Mouse (Mus musculus) CD4-positive, CD25-positive, alpha-beta regulatory T cell (primary cell): Measurements from ENCODE around the gene Agfg2. TPM values are rescaled to one million over a fixed set of nuclear protein-coding genes. Genes with fewer than 3 reads are reported as not detected.

ENCODE experiments used
- polyA plus RNA-seq: library from polyadenylated mRNA; unstranded; fragments of 100-300 nt; shearing (Covaris generic); gene quantifications from one replicate; pipeline ENCODE4 v1.2.1, GENCODE M21; 2017

The Agfg2 gene
- 28.0 TPM for polyA plus RNA-seq

DNA sequence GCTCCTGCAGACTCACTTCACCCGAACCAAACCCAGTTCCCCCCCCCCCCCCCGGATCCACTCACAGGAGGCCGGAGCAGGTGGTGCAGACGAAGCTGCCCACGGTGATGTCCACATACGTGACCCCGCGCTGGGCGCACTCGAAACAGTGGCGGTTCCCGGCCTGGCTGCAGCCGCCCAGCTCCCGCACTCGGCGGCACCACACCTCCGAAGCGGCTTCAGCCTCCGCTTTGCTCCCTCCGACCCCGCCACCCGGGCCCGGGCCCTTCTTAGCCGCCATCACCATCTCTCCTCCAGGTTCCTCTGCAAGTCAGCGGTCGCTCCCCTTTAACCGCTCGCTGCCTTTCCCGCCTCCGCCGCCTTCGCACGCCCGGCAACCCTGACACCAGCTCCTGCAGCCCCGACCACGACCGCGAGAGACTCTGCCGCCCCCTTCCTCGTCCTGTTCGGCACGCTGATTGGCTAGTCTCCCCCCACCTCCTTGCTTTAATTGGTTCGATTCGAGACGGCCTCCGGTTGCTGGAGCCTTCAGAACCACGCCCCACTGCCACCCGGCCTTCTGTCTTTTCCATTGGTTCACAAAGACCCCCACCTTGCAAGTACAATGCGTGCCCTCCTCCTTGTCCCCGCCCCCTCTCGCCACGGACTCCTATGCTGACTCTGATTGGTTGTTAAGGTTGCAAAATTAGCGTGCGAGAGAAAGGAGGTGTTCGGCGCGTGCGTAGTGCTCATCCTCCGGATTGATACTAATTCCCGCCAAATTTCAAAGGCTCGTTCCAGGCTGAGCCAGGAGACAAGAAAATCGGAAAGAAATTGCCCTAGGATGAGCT lies at the start of gene Agfg2:
Agfg2 (minus strand) TSS at position 433 of the 830 bp plus-strand sequence.

DNA sequence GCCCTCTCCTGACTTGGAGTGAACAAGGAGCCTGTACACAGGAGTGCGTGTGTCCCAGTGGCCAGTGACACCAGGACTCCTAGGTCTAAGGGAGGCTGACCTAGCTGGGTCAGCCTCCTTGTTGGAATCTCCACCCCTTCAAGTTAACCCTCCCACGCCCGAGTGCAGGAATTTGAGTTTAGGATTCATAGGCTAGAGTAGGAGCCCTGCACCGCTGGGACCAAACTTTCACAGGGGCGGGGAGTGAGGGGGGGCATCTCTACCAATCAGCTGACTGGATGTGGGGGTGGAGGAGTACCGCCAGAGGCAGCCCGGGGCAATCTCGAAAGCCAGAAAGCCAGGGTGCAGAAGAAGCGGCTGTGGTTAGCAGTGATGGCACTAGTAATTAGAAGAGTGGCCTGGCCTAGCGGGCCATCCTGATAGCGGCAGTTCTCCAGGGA lies 38.9 kb downstream of the Agfg2 start, which contains the start of gene Irs3:
Irs3 (minus strand) TSS at position 63 of the 440 bp plus-strand sequence.

DNA sequence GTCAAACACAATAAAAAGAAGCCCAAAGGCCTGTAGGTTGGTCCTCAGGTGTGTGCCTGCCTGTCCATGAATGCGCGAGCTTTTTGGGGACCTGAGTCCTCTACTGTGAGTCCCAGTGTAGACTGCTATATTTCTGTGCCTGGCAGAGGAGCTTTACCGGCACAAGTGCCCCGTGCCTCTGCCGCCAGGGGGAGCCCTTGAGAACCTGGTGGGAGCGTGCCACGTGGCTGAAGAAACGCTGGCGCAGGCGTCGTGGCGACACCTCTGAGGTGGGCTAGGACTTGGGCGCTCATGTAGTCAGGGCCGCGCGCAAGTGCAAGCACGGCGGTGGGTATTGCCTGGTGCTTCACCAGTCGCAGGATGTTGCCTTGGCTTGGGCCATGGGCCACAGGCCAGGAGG lies 43.5 kb downstream of the Agfg2 start, which contains the start of gene Sap25:
Sap25 (plus strand) TSS at position 281 of the 400 bp plus-strand sequence.

DNA sequence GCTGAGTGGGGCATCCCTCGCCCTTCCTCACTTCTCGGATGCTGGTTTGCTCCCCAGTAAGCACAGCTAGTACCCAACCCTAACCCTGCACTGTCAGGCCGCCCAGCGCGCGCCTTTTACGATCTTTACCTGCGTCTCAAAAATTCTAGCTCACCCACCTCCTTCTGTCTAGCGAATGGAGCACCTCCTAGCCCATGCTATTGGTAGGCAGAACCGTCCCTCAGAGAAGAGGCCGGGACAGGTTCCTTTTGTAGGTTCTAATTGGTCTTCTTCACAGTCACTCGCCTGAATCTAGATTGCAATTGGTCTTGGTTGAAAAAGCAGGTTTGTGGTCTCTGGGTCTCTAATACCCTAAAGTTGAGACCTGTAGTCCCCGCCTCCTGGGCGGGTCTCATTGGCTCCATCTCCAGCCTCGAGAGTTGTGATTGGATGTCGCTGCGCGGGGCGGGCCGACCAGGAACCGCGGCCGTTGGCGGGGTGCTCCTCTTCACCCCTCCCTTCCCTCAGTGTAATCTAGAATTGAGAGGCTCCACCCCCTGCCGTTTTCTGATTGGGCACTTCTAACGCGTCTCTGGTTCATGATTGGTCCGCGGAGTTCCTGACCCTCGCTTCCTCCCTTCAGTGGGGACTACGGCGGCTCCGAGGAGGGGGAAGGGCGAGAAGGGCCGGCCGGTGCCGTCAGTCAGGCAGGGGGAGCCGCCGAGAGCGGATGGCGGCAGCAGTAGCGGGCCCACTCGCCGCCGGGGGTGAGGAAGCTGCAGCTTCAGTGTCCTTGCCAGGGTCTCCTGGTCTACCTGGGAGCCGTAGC lies 55.8 kb downstream of the Agfg2 start, which contains the start of the genes Fbxo24, Lrch4 and Gm20605:
Fbxo24 (minus strand) TSS at position 505 of the 808 bp plus-strand sequence.
Lrch4 (plus strand) TSS at position 624 of the 808 bp plus-strand sequence.
Gm20605 (plus strand) TSS at position 678 of the 808 bp plus-strand sequence.

DNA sequence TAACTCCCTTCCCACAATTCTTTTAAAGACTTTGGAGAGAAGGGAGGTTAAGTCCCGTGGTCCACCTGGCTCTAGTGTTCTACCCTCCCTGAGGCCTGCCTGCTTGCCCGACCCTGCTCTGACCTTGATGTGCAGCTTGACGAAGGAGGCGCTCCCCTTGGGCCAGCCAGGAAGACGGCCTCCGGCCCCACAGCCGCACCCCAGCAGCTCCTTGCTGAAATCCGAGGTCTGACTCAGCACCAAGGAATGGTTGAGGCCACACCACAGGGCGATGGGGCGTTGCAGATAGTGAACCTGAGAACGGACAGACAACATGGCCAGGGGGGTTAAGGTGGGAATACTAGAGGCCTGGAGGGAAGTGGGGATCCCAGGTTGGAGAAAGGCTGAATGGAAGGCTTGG lies 71.0 kb downstream of the Agfg2 start, which contains the start of gene Pcolce:
Pcolce (minus strand) TSS at position 235 of the 400 bp plus-strand sequence.

GRCm38 (mm10) chr5:137600619-137601364 lies 83.7 kb downstream of the Agfg2 start, which contains the start of gene Mospd3:
TSS of gene Mospd3 (minus strand) at chr5:137601058.

Other genes starting within 250 kb of the Agfg2 start
- gene Zan, start 207.7 kb downstream of the Agfg2 start, polyA plus RNA-seq: 0.36 TPM
- gene Pop7, start 182.2 kb downstream of the Agfg2 start, polyA plus RNA-seq: 43.3 TPM
- gene Gigyf1, start 166.2 kb downstream of the Agfg2 start, polyA plus RNA-seq: 19.5 TPM
- gene Epo, start 151.5 kb downstream of the Agfg2 start, polyA plus RNA-seq: not detected
- 311 TPM for gene Gnb2, start 151.2 kb downstream of the Agfg2 start, polyA plus RNA-seq
- not detected for gene Actl6b, start 131.2 kb downstream of the Agfg2 start, polyA plus RNA-seq
- 1.1 TPM for gene Tfr2, start 114.9 kb downstream of the Agfg2 start, polyA plus RNA-seq
- 95.7 TPM for gene Mospd3, start 83.7 kb downstream of the Agfg2 start, polyA plus RNA-seq
- gene Pcolce, start 70.9 kb downstream of the Agfg2 start, polyA plus RNA-seq: 2.3 TPM
- gene Fbxo24, start 55.7 kb downstream of the Agfg2 start, polyA plus RNA-seq: 0.73 TPM
- gene Lrch4, start 55.6 kb downstream of the Agfg2 start, polyA plus RNA-seq: 319 TPM
- gene Gm20605, start 55.6 kb downstream of the Agfg2 start, polyA plus RNA-seq: 77.8 TPM
- gene Sap25, start 43.4 kb downstream of the Agfg2 start, polyA plus RNA-seq: 139 TPM
- not detected for gene Irs3, start 39.0 kb downstream of the Agfg2 start, polyA plus RNA-seq
- 1.9 TPM for gene Nyap1, start 56.9 kb upstream of the Agfg2 start, polyA plus RNA-seq
- gene Tsc22d4, start 61.0 kb upstream of the Agfg2 start, polyA plus RNA-seq: 387 TPM
- gene Ppp1r35, start 94.1 kb upstream of the Agfg2 start, polyA plus RNA-seq: 122 TPM
- gene Mepce, start 102.9 kb upstream of the Agfg2 start, polyA plus RNA-seq: 40.7 TPM
- 13.9 TPM for gene Zcwpw1, start 103.1 kb upstream of the Agfg2 start, polyA plus RNA-seq
- gene Pilra, start 151.6 kb upstream of the Agfg2 start, polyA plus RNA-seq: 1.4 TPM
- gene Pilrb1, start 173.4 kb upstream of the Agfg2 start, polyA plus RNA-seq: 2.1 TPM
- 0.65 TPM for gene Pilrb2, start 187.1 kb upstream of the Agfg2 start, polyA plus RNA-seq
- not detected for gene Cyp3a13, start 236.9 kb upstream of the Agfg2 start, polyA plus RNA-seq